Mouse (Mus musculus): ENCODE measurements around the gene Gsg1l2. TPM values are rescaled to one million over a fixed set of nuclear protein-coding genes. Genes with fewer than 3 reads are reported as not detected.
A peak's percentile ranks its signal among the peaks of the same experiment; 100 is the strongest.

Gene Gsg1l2
- polyA plus RNA-seq, 1 experiment from 2014 or later: not detected

DNA sequence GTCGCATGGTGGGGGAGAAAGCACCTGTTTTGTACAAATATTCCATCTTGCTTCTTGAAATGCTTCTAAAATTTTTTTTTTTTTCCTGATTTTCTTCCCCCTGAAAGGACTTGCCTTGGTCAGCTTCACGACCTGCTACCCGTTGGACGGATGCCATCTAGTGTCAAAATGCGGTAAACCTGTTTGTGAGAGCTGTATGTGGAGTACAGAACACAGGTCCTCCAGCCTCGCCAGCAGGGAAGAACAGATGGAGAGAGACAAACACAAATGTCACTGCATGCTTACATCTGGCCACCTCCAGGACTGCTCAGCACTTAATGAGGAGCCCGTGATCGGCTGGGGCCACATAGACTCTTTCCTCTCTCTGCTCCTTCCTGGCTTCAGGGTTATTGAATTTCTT is 1.8 kb upstream of the Gsg1l2 start:
- Histone ChIP-seq H3K27me3 (ENCODE audit: low read depth, poor library complexity, severe bottlenecking) (0 out of 2 replicates have a peak, but pooled peaks cover 4% of the 10 kb centered on the region), H3K27ac (no peak overlapping the region), H3K36me3 (no peaks in the 10 kb centered on the region), H3K9me3 (replicated peaks) (no peaks in the 10 kb centered on the region), H3K4me1 (no peaks in the 10 kb centered on the region), H3K4me3 (no peak overlapping the region)
- WGBS: 35% methylated on average over 8 of the region's 8 CpGs
- DNase-seq (ENCODE audit: low spot score): peak; percentile 51

DNA sequence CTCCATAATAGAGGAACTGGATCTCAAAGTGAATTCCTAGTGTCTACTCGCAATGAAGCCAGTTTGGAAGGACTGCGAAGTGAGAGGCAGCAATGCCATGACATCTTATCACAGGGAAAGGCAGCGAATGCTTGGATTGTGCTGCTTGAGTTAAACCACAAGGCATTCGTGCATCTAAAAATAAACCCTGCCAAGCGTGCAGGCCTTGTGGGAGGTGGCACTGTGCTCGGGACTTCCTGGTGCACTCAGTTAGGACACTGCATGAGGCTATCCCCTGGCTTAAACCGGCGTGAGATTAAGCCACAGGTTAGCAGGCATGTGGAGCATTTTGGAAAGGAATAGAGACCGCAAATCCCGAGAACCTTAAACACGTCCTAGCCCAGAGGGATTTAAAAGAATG is 15.8 kb downstream of the Gsg1l2 start:
- DNase-seq (ENCODE audit: low spot score): no peak
- no peaks in the 10 kb centered on the region for H3K9me3 ChIP-seq (replicated peaks)
- H3K27ac ChIP-seq: no peak overlapping the region
- H3K4me1 ChIP-seq: no peaks in the 10 kb centered on the region
- H3K27me3 ChIP-seq (ENCODE audit: low read depth, poor library complexity, severe bottlenecking): no peaks in the 10 kb centered on the region
- H3K36me3 ChIP-seq: no peaks in the 10 kb centered on the region
- no peak overlapping the region for H3K4me3 ChIP-seq
- 89% methylated on average over 11 of the region's 11 CpGs for WGBS

DNA sequence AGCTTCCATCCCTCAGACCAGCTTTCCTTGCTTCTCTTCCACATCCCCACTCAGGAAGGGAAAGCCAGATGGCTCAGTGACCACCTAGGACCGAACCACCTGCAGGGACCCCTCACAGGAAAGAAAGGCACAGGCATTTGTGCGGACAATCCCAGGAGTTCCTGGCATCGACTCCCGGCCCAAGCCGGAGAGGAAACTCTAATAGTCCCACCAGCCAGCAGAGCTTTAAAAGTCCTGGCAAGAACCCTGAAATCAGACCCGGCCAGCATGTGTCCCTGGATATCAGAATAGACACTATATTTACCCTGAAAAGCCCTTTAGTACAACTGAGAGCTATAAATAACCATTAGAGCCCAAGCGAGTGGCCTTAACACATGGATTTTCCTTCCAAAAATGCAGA is 23.5 kb downstream of the Gsg1l2 start, which contains the start of gene Dhrs7c:
Dhrs7c (plus strand) TSS at position 257 of the 400 bp plus-strand sequence.
- Histone ChIP-seq H3K36me3 (no peaks in the 10 kb centered on the region), H3K9me3 (replicated peaks) (no peaks in the 10 kb centered on the region), H3K4me1 (peaks cover 4% of the 10 kb centered on the region), H3K4me3 (no peak within 1 kb of the TSS), H3K27ac (no peak within 1 kb of the TSS), H3K27me3 (ENCODE audit: low read depth, poor library complexity, severe bottlenecking) (no peaks in the 10 kb centered on the region)
- 85% methylated on average over 7 of the region's 7 CpGs for WGBS
- no peak for DNase-seq (ENCODE audit: low spot score)

DNA sequence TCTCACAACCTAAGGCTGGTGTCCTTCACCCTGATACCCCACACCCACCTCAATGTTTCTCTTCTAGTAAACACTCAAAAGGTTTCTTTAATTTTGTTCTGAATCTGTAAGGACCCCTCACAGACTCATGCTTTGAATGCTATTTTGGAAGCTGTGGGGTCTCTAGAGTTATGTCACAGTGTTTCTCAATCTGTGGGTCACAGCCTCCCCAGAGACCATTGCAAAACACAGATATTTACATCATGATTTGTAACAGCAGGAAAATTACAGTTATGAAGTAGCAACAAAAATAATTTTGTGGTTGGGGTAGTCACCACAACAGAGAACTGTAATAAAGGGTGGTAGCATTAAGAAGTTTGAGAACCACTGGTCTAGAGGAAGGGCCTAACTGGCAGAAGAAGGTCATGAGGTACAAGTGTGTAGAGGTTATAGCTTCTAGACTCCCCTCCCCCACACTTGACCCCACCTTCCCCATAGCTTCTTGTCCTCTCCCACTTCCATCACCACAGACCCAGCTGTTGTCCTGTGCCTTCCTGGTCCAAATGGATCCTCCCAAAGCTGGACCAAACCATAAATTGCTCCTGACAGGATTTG is 25.8 kb downstream of the Gsg1l2 start:
- Histone ChIP-seq H3K27me3 (ENCODE audit: low read depth, poor library complexity, severe bottlenecking) (no peaks in the 10 kb centered on the region), H3K36me3 (no peaks in the 10 kb centered on the region), H3K9me3 (replicated peaks) (no peaks in the 10 kb centered on the region), H3K4me1 (peaks cover 4% of the 10 kb centered on the region), H3K4me3 (no peak overlapping the region), H3K27ac (no peak overlapping the region)
- DNase-seq (ENCODE audit: low spot score): no peak

DNA sequence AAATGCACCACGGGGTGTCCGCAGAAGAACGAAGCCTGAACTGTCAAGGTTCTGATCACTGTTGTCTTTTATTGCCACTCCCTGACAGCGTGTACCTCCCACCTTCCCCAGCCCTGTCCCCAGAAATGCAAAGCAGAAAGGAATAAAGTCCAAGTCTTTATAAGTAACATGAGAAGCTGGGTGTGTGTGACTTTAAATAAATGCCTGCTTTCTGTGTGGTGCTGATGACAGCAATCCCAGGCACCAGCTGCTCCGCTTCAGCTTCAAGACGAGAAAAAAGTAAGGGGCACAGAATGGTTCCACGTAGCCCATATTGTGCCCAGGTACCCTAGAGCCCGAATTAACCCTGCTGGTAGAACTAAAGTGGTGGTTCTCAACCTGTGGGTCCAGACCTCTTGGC is 26.8 kb downstream of the Gsg1l2 start:
- H3K27ac ChIP-seq: no peak overlapping the region
- no peak for DNase-seq (ENCODE audit: low spot score)
- no peaks in the 10 kb centered on the region for H3K27me3 ChIP-seq (ENCODE audit: low read depth, poor library complexity, severe bottlenecking)
- no peaks in the 10 kb centered on the region for H3K36me3 ChIP-seq
- H3K4me3 ChIP-seq: no peak overlapping the region
- peaks cover 4% of the 10 kb centered on the region for H3K4me1 ChIP-seq
- WGBS: 71% methylated on average over 8 of the region's 8 CpGs
- H3K9me3 ChIP-seq (replicated peaks): no peaks in the 10 kb centered on the region

DNA sequence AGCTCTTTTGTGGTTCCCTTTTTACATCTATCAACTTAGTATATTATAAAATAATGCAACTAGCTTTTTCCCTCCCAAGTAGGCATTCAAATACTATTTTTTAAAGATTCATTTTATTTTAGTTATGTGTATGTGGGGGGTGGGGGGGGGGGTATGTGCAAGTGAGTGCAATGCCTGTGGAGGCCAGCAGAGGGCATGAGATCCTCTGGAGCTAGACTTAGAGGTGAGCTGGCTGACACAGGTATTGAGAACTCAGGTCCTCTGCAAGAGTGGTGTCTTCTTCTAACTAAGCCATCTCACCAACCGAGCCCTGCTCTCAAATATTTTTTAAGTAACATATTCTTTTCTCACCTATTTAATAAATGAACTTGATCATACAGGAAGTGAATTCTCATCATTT is 31.1 kb downstream of the Gsg1l2 start:
- no peak overlapping the region for H3K4me3 ChIP-seq
- H3K27ac ChIP-seq: no peak overlapping the region
- no peak for DNase-seq (ENCODE audit: low spot score)
- no peaks in the 10 kb centered on the region for H3K9me3 ChIP-seq (replicated peaks)
- peaks cover 4% of the 10 kb centered on the region; the same call in 1 of the 2 replicates for H3K4me1 ChIP-seq
- WGBS: 96% methylated on average over 1 of the region's 1 CpGs
- H3K36me3 ChIP-seq: no peaks in the 10 kb centered on the region
- H3K27me3 ChIP-seq (ENCODE audit: low read depth, poor library complexity, severe bottlenecking): no peaks in the 10 kb centered on the region

DNA sequence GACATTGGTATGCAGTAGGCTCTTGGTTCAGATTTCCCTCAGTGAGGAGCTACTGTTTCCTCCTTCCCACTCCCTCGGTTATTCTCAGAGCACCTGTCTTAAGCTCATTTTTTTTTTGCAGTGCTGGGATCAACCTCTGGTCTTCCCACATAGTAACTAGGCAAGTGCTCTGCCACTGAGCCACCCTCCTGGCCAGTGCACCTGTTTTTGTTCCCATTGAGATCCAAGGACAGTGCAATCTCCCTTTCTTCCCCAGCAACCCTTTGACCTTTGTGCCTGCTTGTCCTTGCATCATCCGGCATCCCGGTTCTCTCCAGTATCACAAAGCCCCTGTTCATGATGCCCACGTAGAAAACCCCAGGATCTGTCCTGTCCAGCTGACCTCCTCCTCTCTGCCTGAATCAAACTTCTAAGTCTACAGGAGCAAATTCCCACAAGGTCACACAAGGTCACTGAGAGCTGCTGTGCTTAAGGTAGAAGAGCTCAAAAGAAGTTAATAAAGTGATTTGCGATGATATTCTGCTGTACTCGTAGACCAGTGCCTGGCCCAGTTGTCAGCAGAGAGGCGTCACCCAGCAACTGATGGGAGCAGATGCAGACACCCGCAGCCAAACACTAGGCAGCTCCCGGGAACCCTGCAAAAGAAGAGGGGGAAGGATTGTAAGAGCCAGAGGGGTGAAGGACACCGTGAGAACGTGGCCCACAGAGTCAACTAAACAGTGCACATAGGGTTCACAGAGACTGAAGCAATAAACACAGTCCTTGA is 32.6 kb downstream of the Gsg1l2 start:
- no peak for DNase-seq (ENCODE audit: low spot score)
- Histone ChIP-seq H3K27ac (no peak overlapping the region), H3K27me3 (ENCODE audit: low read depth, poor library complexity, severe bottlenecking) (no peaks in the 10 kb centered on the region), H3K36me3 (no peaks in the 10 kb centered on the region), H3K4me1 (no peaks in the 10 kb centered on the region), H3K4me3 (no peak overlapping the region), H3K9me3 (replicated peaks) (no peaks in the 10 kb centered on the region)
- WGBS: 85% methylated on average over 11 of the region's 11 CpGs

DNA sequence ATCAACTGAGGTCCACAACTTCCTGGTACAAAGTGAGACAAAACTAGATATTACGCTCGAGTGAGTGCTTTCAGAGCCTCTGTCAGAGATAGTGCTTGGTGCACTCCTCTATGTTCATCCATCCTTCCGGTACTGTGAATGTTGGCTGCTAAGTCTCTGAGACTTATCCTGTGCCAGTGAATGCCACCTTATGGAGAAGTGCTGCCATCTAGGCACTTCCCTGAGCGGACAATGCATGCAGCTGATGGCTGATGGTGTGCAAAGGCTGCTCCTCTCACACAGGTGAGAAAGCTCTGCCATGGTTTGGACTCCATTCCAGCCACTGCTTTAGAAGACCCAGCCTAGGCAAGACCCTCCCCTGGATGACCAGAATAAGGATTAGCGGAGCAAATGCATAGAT is 33.6 kb downstream of the Gsg1l2 start:
- no peak overlapping the region for H3K27ac ChIP-seq
- WGBS: 89% methylated on average over 5 of the region's 5 CpGs

DNA sequence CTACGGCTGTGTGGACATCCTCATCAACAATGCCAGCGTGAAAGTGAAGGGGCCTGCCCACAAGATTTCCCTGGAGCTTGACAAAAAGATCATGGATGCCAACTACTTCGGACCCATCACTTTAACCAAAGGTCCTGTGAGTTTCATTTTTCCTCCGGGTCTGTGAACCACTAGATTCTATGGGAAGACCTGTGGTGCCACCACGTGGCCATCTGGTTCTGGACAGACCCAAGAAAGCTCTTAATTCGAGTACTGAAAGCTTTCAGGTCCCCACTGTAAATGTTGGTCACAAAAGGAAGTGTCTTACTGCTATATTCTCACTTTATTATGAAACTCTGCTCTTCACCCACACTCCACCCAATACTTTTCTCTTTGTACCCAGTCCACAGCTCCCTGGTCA is 37.1 kb downstream of the Gsg1l2 start:
- H3K36me3 ChIP-seq: no peaks in the 10 kb centered on the region
- no peaks in the 10 kb centered on the region for H3K9me3 ChIP-seq (replicated peaks)
- no peaks in the 10 kb centered on the region for H3K4me1 ChIP-seq
- no peaks in the 10 kb centered on the region for H3K27me3 ChIP-seq (ENCODE audit: low read depth, poor library complexity, severe bottlenecking)
- no peak for DNase-seq (ENCODE audit: low spot score)
- H3K27ac ChIP-seq: no peak overlapping the region
- WGBS: 84% methylated on average over 6 of the region's 6 CpGs
- no peak overlapping the region for H3K4me3 ChIP-seq

More for the DNA sequence above, 33.6 kb downstream of the Gsg1l2 start:
- H3K36me3 ChIP-seq: no peaks in the 10 kb centered on the region
- no peaks in the 10 kb centered on the region for H3K27me3 ChIP-seq (ENCODE audit: low read depth, poor library complexity, severe bottlenecking)
- no peak for DNase-seq (ENCODE audit: low spot score)
- no peak overlapping the region for H3K4me3 ChIP-seq
- no peaks in the 10 kb centered on the region for H3K9me3 ChIP-seq (replicated peaks)
- no peaks in the 10 kb centered on the region for H3K4me1 ChIP-seq

DNA sequence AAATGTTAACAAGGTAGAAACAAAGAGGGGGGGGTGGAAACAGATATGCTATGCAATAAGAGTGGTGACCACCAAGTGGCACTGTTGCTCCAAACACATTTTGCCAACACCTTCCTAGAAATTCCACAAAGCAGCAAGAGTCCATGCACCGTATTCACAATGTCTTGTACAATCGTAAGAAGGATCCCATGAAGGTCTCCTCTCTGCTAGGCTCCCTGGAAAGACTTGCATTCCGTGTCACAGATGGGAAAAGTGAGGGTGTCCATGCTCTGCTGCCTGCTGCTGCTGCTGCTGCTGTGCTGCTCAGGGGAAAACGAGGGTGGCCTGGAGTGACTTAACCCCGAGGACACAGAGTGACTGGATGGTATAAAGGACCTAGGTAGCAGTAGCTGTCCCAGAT is 45.2 kb downstream of the Gsg1l2 start:
- Histone ChIP-seq H3K36me3 (no peaks in the 10 kb centered on the region), H3K27ac (peak overlapping the region; percentile 76), H3K4me3 (peak overlapping the region; percentile 33), H3K27me3 (ENCODE audit: low read depth, poor library complexity, severe bottlenecking) (no peaks in the 10 kb centered on the region), H3K9me3 (replicated peaks) (no peaks in the 10 kb centered on the region), H3K4me1 (peaks cover 13% of the 10 kb centered on the region)
- WGBS: 25% methylated on average over 5 of the region's 5 CpGs
- DNase-seq (ENCODE audit: low spot score): peak; percentile 54

DNA sequence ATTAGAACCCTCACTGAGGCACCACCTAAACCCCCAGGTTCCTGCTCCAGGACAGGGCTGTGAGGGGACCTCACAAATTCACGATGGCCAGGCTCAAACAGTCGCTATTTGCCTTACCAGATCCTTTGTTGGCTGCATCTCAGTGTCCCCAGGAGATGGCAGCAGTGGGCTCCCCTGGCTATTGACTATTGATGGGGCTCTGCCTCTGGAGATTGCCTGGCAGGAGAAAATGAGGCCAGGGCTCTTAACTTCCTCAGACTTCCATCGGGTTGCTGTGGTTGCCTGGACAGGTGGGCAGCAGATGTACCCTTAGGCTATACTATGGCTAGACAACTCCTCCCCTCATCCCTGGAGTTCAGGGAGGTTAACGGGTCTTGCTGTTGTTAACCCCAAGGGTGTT is 45.8 kb downstream of the Gsg1l2 start:
- H3K36me3 ChIP-seq: no peaks in the 10 kb centered on the region
- H3K4me1 ChIP-seq: peaks cover 13% of the 10 kb centered on the region
- H3K27ac ChIP-seq: peak overlapping the region; percentile 76
- 11% methylated on average over 4 of the region's 4 CpGs for WGBS
- H3K27me3 ChIP-seq (ENCODE audit: low read depth, poor library complexity, severe bottlenecking): no peaks in the 10 kb centered on the region
- H3K4me3 ChIP-seq: no peak overlapping the region
- H3K9me3 ChIP-seq (replicated peaks): no peaks in the 10 kb centered on the region
- peak; percentile 74 for DNase-seq (ENCODE audit: low spot score)

DNA sequence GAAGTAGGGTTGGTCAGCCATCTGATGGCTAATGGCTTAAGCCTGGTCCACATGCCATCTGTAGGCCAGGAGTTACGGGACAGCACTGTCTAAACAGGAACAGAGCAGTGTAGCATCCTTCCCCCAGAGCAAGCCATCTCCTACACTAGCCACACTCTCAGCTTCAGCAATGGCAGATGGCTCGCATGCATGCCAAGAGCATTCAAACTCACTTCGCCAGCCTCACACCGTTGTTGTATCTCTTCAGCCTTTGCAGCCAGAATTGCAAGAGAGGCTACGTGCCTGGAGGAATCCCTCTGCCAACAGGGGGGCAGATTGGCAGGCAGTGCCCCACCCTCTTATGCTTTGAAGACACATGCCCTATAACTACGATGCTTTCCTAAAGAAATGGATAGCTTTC is 47.2 kb downstream of the Gsg1l2 start:
- Histone ChIP-seq H3K36me3 (no peaks in the 10 kb centered on the region), H3K27ac (no peak overlapping the region), H3K4me3 (no peak overlapping the region), H3K4me1 (peaks cover 13% of the 10 kb centered on the region), H3K9me3 (replicated peaks) (no peaks in the 10 kb centered on the region), H3K27me3 (ENCODE audit: low read depth, poor library complexity, severe bottlenecking) (no peaks in the 10 kb centered on the region)
- WGBS: 91% methylated on average over 6 of the region's 6 CpGs
- DNase-seq (ENCODE audit: low spot score): no peak

DNA sequence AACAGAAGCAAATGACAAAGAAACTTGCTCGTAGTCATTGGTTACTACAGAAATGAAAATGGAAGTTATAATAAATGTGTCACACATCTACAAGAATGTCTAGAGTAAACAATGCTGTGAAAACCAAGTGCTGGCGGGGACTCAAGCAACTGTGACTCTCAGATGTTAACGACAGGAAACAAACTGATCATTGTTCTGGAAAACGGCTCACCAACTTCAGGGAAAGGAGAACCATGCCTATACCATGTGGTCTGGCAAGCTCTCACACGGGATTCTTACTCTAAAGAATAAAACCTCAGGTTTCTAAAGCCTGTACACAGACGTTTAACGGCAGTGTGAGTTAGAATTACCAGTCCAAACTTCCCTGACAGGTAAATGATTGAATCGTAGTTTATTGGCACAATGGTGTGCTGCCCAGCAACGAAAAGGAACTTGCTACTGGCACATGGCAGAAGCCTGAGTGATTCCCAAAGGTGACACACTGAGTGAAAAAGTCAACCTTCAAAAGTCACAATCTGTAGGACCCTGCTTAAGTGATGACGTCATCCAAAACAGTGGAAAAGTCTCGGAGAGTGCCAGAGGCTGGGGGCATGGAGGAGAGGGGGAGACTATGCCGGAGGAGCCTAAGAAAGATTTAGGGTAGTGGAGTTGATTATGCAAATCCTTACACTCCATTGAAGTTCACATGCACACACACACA is 54.1 kb downstream of the Gsg1l2 start:
- DNase-seq (ENCODE audit: low spot score): no peak
- Histone ChIP-seq H3K4me3 (no peak overlapping the region), H3K27me3 (ENCODE audit: low read depth, poor library complexity, severe bottlenecking) (no peaks in the 10 kb centered on the region), H3K4me1 (peaks cover 7% of the 10 kb centered on the region; the same call in 1 of the 2 replicates), H3K27ac (no peak overlapping the region), H3K36me3 (no peaks in the 10 kb centered on the region), H3K9me3 (replicated peaks) (no peaks in the 10 kb centered on the region)
- WGBS: 70% methylated on average over 12 of the region's 12 CpGs
